Mouse (Mus musculus) effector memory CD4-positive, alpha-beta T cell, adult 7 months (primary cell): ENCODE results near the gene Fam84a. TPM values are rescaled to one million over a fixed set of nuclear protein-coding genes. Genes with fewer than 3 reads are reported as not detected.

Source experiments
- polyA plus RNA-seq: library from polyadenylated mRNA; unstranded; fragments of 100-300 nt; shearing (Covaris generic); gene quantifications from one replicate; pipeline ENCODE4 v1.2.1, GENCODE M21; 2017

The Fam84a gene
- 3.5 TPM for polyA plus RNA-seq

DNA sequence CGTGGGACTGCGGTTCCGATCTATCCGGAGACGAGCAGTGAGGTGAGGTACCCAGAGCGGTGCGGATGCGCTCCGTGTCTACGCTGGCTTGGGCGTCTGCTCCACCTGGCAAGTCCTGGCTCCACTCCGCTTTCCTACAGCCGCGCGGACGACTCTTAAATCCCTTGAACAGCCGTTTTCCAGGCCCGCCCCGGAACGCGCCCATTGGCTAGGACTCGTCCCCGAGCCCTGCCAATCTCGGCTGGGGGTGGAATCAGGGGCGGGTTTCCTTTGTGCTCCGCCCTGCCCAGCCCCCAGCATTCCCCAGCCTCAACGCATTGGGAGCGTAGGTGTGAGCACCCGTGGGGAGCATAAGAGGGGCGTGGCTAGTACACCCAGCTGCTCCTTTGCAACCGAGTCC lies at the start of gene Fam84a:
Gene Fam84a (minus strand): TSS at position 134 of the 400 bp plus-strand sequence.

